Mouse (Mus musculus) liver, adult 2 months (tissue): ENCODE results near the gene Slc16a9.

Experiments used
- CTCF ChIP-seq: fragments of 200-500 bp; IDR thresholded peaks from 2 replicates; pipeline ENCODE4 v1.5.1; 2011; ENCODE audit warnings: low read depth, low read length, control low read depth
- POLR2A ChIP-seq: fragments of 200-500 bp; IDR thresholded peaks from 2 replicates; pipeline ENCODE4 v1.6.1; 2011; ENCODE audit warnings: low read length, control low read depth; ENCODE audit not compliant: insufficient read depth; ENCODE audit errors: extremely low read depth

DNA sequence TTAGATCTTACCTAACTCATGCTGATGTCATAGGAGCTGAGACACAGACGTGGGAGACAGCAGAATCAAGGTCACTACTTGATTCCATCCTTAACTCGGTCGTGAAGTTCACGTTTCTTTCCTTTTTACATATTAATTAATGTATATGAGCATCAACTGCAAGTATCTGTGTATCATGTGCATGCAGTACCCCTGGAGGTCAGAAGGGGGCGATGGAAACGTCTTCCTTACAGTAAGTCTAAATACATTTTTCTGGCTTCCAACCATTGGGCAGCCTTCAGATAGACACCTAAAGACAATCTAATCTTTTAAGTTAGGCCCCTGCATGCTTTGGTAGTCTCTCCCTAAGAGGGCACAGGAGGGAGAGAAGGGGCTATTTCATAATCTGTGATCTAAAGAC, 58.3 kb downstream of the Slc16a9 start:
- TF ChIP-seq CTCF (no peak), POLR2A (no peak)
